ENCODE assay signal across 8 mouse cellular contexts in genomic region chr16:93712966-93713365, GRCm38 (mm10). TPM values are rescaled to one million over a fixed set of nuclear protein-coding genes. Genes with fewer than 3 reads are reported as not detected.
DNase-seq lines count a peak whose midpoint lies in the region; ATAC-seq and TF ChIP-seq lines count a peak whose summit lies in the region.

No protein-coding gene starts in this region.

- ATAC-seq in heart, embryonic 11.5 days (replicated peaks; ENCODE audit: insufficient number of reproducible peaks, low FRiP score, low TSS enrichment) = no peak
- ATAC-seq in forebrain, embryonic 14.5 days = no peak
- no peak for ATAC-seq in liver, embryonic 16.5 days (ENCODE audit: low read depth)

- no peak for DNase-seq in heart, adult 9 months (ENCODE audit: low spot score in 2 of 2)
- no peak for DNase-seq in forebrain, embryonic 14.5 days (ENCODE audit: low spot score)
- no peak for DNase-seq in embryo, embryonic 10 days (ENCODE audit: low spot score)
- DNase-seq in layer of hippocampus, adult 18-20 months (ENCODE audit: low spot score in 2 of 2) = no peak
- DNase-seq in thymus, adult 18-20 months = no peak

- peaks cover 4% of the 10 kb centered on the region for H3K27me3 ChIP-seq in heart, embryonic 11.5 days (ENCODE audit: control insufficient read depth, insufficient read depth, low read length)
- H3K27me3 ChIP-seq in forebrain, embryonic 14.5 days (replicated peaks; ENCODE audit: control insufficient read depth, insufficient read depth, low read length) = no peaks in the 10 kb centered on the region
- H3K27me3 ChIP-seq in liver, embryonic 16.5 days (ENCODE audit: control insufficient read depth, insufficient read depth, low read depth, low read length) = no peaks in the 10 kb centered on the region

- H3K4me3 ChIP-seq in heart, embryonic 11.5 days (ENCODE audit: low read depth, low read length) = peak overlapping the region; percentile 73; the same call in 1 of the 2 replicates
- peak overlapping the region; percentile 93 for H3K4me3 ChIP-seq in bone marrow, adult 2 months (replicated peaks; ENCODE audit: control insufficient read depth, low read depth, low read length)
- peak overlapping the region; percentile 80 for H3K4me3 ChIP-seq in forebrain, embryonic 14.5 days (ENCODE audit: low read depth, low read length)
- peak overlapping the region; percentile 90 for H3K4me3 ChIP-seq in liver, embryonic 16.5 days (ENCODE audit: low read depth, low read length)

- H3K4me2 ChIP-seq in heart, embryonic 11.5 days = peak overlapping the region; percentile 100
- peak overlapping the region; percentile 85 for H3K4me2 ChIP-seq in forebrain, embryonic 14.5 days (ENCODE audit: low read length)
- H3K4me2 ChIP-seq in liver, embryonic 16.5 days (ENCODE audit: low read depth, low read length) = peak overlapping the region; percentile 99

- no peak overlapping the region for H3K9ac ChIP-seq in heart, embryonic 11.5 days (ENCODE audit: low read depth, low read length)
- H3K9ac ChIP-seq in forebrain, embryonic 14.5 days (ENCODE audit: low read length) = peak overlapping the region; percentile 83
- peak overlapping the region; percentile 97 for H3K9ac ChIP-seq in liver, embryonic 16.5 days (ENCODE audit: low read depth, low read length)

- no peak overlapping the region for H3K27ac ChIP-seq in heart, embryonic 11.5 days (ENCODE audit: low read depth, low read length)
- H3K27ac ChIP-seq in bone marrow, adult 2 months (ENCODE audit: control insufficient read depth, insufficient read depth, low read depth, low read length, poor library complexity) = no peak overlapping the region; the same call in 1 of the 2 replicates
- H3K27ac ChIP-seq in forebrain, embryonic 14.5 days (ENCODE audit: low read depth, low read length) = no peak overlapping the region
- peak overlapping the region; percentile 92 for H3K27ac ChIP-seq in liver, embryonic 16.5 days (ENCODE audit: low read length)

- WGBS in heart, embryonic 11.5 days (ENCODE audit: insufficient replicate concordance) = 74% methylated on average over 7 of the region's 7 CpGs
- WGBS in bone marrow, adult 2 months = 57% methylated on average over 7 of the region's 7 CpGs
- WGBS in forebrain, embryonic 14.5 days = 77% methylated on average over 7 of the region's 7 CpGs
- WGBS in liver, embryonic 16.5 days (ENCODE audit: insufficient replicate concordance) = 64% methylated on average over 7 of the region's 7 CpGs

- TF ChIP-seq POLR2A in bone marrow, adult 2 months (IDR thresholded peaks at IDR 0.05; ENCODE audit: borderline replicate concordance, control insufficient read depth, low read depth, low read length) = no peak

- TF ChIP-seq CTCF in bone marrow, adult 2 months (IDR thresholded peaks at IDR 0.05; ENCODE audit: control insufficient read depth, insufficient read depth, low read length) = no peak

- H3K36me3 ChIP-seq in heart, embryonic 11.5 days (ENCODE audit: control insufficient read depth, insufficient read depth, low read length) = no peaks in the 10 kb centered on the region; the same call in 1 of the 2 replicates
- no peaks in the 10 kb centered on the region; the same call in 1 of the 2 replicates for H3K36me3 ChIP-seq in forebrain, embryonic 14.5 days (ENCODE audit: control insufficient read depth, insufficient read depth, low read length)
- H3K36me3 ChIP-seq in liver, embryonic 16.5 days (ENCODE audit: control insufficient read depth, insufficient read depth) = no peaks in the 10 kb centered on the region

- H3K4me1 ChIP-seq in heart, embryonic 11.5 days (ENCODE audit: control insufficient read depth, insufficient read depth, low read length) = peaks cover 13% of the 10 kb centered on the region
- H3K4me1 ChIP-seq in bone marrow, adult 2 months (ENCODE audit: control insufficient read depth, insufficient read depth, low read length) = peaks cover 5% of the 10 kb centered on the region; the same call in 1 of the 2 replicates
- peaks cover 6% of the 10 kb centered on the region for H3K4me1 ChIP-seq in forebrain, embryonic 14.5 days (ENCODE audit: control insufficient read depth, insufficient read depth, low read length)
- peaks cover 37% of the 10 kb centered on the region for H3K4me1 ChIP-seq in liver, embryonic 16.5 days (ENCODE audit: control insufficient read depth, low read depth, low read length)

- no peaks in the 10 kb centered on the region for H3K9me3 ChIP-seq in heart, embryonic 11.5 days (replicated peaks; ENCODE audit: control insufficient read depth, low read length)
- no peaks in the 10 kb centered on the region for H3K9me3 ChIP-seq in forebrain, embryonic 14.5 days (replicated peaks; ENCODE audit: control insufficient read depth, low read length)
- H3K9me3 ChIP-seq in liver, embryonic 16.5 days (replicated peaks; ENCODE audit: control insufficient read depth, low read length) = no peaks in the 10 kb centered on the region

RNA-seq across cellular contexts. Expression of gene Dop1b, which starts 1.3 kb away (rescaled TPM):
- polyA plus RNA-seq in heart, embryonic 11.5 days (2014; fragmentation: Nextera tagmentation; extraction: Ambion mirVana) = 5.6 and 6.3 TPM in 2 replicates
- 36.9 and 49.2 TPM in 2 replicates for polyA plus RNA-seq in bone marrow, adult 2 months (2011; ENCODE audit: insufficient read depth, insufficient read length, low replicate concordance, missing spikeins)
- polyA plus RNA-seq in forebrain, embryonic 14.5 days (2014; fragmentation: Nextera tagmentation; extraction: Ambion mirVana) = 19.6 and 29.9 TPM in 2 replicates
- polyA plus RNA-seq in liver, embryonic 16.5 days (2015; fragmentation: Nextera tagmentation; extraction: Ambion mirVana) = 17.2 and 21.6 TPM in 2 replicates
- total RNA-seq in layer of hippocampus, adult 18-20 months (2021) = 10 to 100 TPM; 90.5 to 95.7 TPM

RNA-seq across cellular contexts. Expression of gene Cbr3, which starts 30.0 kb away (rescaled TPM):
- polyA plus RNA-seq in heart, embryonic 11.5 days (2014; fragmentation: Nextera tagmentation; extraction: Ambion mirVana) = 0.25 and 0.36 TPM in 2 replicates
- 1.7 and 2.6 TPM in 2 replicates for polyA plus RNA-seq in bone marrow, adult 2 months (2011; ENCODE audit: insufficient read depth, insufficient read length, low replicate concordance, missing spikeins)
- polyA plus RNA-seq in forebrain, embryonic 14.5 days (2014; fragmentation: Nextera tagmentation; extraction: Ambion mirVana) = 0.62 and 0.63 TPM in 2 replicates
- polyA plus RNA-seq in liver, embryonic 16.5 days (2015; fragmentation: Nextera tagmentation; extraction: Ambion mirVana) = 0.35 and 0.73 TPM in 2 replicates
- total RNA-seq in layer of hippocampus, adult 18-20 months (2021) = 10 to 100 TPM; 16.2 to 18.5 TPM
